Mouse (Mus musculus) liver, postnatal 0 days (tissue): ENCODE data around the gene Plekha7.

Experiments used
- CTCF ChIP-seq: sonication (generic); IDR thresholded peaks from 2 replicates; pipeline ENCODE4 v1.5.1; 2016; ENCODE audit warnings: antibody characterized with exemption, low read depth
- EP300 ChIP-seq: IDR thresholded peaks from 2 replicates; pipeline ENCODE4 v1.6.1; 2016; ENCODE audit warnings: antibody characterized with exemption, low read depth, mild to moderate bottlenecking

GRCm38 (mm10) chr7:116169426-116169825, 138.8 kb downstream of the Plekha7 start:
- TF ChIP-seq EP300 (no peak), CTCF (no peak)
